Mouse (Mus musculus) stomach, postnatal 0 days (tissue): ENCODE data around the gene Tnfrsf9.
"Not testable (repeated sequence)": the region's sequence is repeated elsewhere in the genome, so short reads cannot be mapped to it uniquely, and the experiment has no call there.

Experiments
- CTCF ChIP-seq: IDR thresholded peaks from 2 replicates; pipeline ENCODE4 v1.5.1; 2016; ENCODE audit warnings: antibody characterized with exemption, low read depth, mild to moderate bottlenecking, moderate library complexity
- EP300 ChIP-seq: optimal IDR thresholded peaks from 2 replicates; pipeline ENCODE3; 2016; ENCODE audit warnings: antibody characterized with exemption

DNA sequence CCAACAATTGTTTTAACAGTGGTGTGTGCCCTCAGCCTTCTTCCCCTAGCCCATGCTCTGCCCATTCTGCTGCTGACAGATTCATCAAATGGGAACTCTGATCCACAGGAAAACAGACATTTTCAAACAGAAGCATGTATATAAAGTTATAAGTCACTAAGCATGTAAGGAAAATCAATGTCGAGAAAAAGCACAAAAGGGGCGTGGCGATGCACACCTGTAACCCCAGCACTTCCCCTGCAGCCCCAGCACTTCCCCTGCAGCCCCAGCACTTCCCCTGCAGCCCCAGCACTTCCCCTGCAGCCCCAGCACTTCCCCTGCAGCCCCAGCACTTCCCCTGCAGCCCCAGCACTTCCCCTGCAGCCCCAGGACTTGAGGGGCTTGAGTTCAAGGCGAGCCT lies 39.9 kb upstream of the Tnfrsf9 start:
- not testable (repeated sequence) for TF ChIP-seq CTCF, EP300
